Mouse (Mus musculus) CD8-positive naive resting alpha-beta T cell, adult 2 months (primary cell): ENCODE data around the gene Efcab11.

Experiments used
- DNase-seq, 2 experiments: peaks; one replicate each; pipeline ENCODE4 v3.0.0; 2022; ENCODE audit warnings: low read depth in 2 of 2, low spot score in 2 of 2

Gene Efcab11

DNA sequence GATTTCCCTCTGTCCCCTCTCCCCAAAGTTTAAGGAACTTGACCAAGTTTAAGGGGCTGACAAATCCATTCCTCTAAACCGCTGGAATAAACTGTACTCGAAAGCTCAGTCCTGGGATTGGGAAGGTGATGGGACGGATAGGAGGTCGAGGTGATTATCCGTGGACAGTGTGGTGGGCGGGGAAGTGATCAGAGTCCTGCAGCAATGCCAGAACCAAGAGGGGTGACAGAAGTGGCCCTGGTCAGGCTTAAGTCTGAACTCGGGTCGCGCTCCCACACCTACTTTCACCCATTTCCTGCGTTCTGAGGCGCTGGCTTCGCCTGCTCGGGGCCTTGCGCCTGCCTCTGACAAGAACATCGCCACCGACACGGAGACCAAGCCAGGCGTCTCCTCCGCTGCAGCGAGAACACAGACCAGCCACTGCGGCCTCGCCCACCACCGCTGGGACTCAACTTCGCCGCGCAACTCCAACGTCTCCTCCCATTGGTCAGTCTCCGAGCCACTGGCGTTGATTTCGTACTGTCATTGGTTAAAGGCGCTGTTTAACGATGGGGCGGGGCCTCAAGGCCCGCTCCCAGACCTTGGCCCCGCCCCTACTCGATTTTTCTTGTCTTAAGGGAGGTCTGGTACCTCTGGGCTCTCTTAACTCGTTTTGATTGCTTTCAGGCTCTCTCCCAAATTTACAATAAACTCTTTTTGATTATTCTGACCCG lies 1.1 kb downstream of the Efcab11 start:
- peak; percentile 82 to 86 for DNase-seq

- DNase-seq = no peak
These were observed 9.6 kb downstream of the Efcab11 start for GRCm38 (mm10) chr12:99874609-99875008.

DNA sequence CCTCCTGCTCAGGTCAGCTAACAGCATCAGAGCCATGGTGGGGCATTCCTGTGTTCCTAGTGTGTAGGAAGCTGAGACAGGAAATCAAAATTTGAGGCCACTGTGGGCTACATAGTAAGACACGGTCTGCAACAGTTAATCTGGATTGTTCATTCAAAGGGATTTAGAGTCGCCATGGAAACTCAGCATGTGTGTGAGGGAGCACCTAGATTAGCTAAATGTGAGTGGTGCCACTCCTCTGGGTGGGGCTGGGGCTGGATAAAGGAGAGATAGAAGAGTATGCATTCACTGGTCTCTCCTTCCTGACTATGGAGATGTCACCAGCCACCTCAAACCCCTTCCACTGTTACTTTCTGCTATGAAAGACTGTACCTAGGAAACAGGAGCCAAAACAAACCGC lies 10.8 kb downstream of the Efcab11 start:
- no peak for DNase-seq

DNA sequence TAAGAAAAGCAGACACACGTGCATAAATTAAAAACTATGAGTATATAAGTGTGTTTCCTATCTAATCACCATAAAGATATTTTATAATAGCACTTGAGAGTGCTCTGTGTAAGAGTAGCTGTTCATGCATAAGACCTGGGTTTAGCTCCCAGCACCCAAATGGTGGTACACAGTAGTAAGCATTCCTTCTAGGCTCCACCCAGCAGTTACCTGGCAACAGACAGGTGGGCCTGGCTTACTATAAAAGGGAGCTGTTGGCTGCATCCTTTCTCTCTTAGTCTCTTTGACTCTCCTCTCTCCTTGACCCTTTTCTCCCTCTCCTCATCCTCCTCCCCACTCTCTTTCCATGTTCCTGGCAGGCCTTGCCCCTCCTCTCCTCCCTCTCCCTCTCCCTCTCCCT lies 15.4 kb downstream of the Efcab11 start:
- no peak for DNase-seq

GRCm38 (mm10) chr12:99864613-99865012 lies 19.6 kb downstream of the Efcab11 start:
- no peak for DNase-seq

GRCm38 (mm10) chr12:99860981-99861380 lies 23.3 kb downstream of the Efcab11 start:
- no peak for DNase-seq

GRCm38 (mm10) chr12:99859391-99860100 lies 24.7 kb downstream of the Efcab11 start:
- no peak for DNase-seq

DNA sequence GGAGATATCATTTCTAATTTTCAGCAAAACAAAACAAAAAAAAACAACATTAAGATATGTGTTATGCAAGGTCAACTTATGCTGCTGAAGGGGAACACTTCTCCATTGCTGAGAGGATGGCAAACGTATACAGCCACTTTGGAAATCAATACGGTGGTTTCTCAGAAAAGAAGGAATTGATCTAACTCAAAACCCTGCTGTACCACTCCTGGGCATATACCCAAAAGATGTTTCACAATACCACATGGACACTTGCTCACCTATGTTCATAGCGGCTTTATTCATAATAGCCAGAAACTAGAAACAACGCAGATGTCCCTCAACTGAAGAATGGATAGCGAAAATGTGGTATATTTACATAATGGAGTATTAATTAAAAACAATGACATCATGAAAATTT lies 25.6 kb downstream of the Efcab11 start:
- no peak for DNase-seq

DNA sequence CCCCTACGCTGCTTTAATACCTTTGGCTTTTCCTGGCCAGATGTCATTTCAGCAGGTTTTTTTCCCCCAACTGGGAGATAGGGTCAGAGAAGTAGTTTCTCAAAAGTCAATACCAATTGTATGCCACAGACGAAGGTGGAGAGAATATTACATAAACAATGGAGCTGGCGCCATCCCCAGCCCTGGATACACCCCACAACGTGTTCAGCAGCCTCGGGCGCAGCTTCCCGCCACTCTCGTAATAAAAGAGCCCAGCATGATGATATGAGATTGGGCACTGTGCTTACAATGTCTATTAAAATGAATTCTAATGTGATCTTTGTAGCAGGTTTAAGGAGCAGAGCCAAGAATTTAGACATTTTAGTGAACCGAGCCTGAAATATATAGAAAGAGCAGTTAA lies 28.2 kb downstream of the Efcab11 start:
- no peak for DNase-seq

DNA sequence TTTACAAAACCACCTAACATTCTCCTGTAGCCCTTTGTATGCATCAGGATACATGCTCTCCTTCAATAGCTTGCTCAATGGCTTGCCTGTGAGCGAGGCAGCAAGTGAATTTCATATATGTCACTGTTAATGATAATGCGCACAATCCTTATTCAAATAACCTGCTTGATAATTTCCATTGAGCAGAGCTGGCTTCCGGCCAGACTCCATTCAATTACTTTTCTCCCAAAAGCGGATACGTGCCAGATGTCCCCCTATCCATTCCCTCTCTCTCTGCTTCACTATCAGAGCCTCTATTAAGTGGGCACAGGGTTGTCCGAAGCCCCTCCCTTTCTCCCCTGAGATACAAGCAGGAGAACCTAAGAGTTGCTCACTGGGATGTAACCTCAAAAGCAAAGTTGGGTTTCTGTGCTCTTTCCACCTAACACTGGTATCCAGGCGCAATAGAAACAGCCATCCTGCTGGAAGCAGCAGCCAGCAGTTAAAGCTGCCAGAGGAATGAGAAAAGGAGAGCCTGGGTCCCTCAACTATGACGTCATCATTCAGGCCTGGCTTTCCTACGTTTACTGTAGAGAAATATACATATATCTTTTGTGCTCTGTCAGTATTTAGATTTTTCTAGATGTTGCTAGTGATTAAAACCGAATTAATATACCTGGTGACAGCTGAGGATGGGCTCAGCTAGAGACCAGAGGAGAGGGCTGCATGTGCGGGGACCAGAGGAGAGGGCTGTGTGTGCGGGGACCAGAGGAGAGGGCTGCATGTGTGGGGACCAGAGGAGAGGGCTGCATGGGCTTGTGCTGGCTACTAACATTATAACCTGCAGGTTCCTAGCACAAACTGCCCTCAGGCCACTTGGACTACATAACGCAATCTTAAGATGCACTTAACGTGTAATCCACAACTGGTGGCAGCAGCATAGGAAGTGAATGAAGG lies 30.6 kb downstream of the Efcab11 start:
- DNase-seq = no peak

DNA sequence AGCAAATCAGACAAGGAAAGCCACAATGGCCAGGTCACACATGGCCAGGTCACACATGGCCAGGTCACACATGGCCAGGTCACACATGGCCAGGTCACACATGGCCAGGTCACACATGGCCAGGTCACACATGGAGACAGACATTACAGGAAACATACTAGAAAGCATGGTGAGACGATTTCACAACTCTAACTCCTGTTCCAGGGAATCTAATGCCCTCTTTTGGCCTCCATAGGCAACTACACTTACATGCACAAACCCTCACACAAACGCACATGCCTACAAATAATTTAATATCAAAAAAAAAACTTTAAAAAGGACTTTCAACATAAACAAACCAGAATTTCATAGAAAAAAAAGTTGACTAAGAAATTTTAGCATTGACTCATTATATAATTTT lies 34.2 kb downstream of the Efcab11 start:
- no peak for DNase-seq

- no peak for DNase-seq
These were observed 39.3 kb downstream of the Efcab11 start for GRCm38 (mm10) chr12:99844951-99845350.

GRCm38 (mm10) chr12:99838703-99839102 lies 45.5 kb downstream of the Efcab11 start:
- peak in 1 of 2 experiments; percentile 8 for DNase-seq

DNA sequence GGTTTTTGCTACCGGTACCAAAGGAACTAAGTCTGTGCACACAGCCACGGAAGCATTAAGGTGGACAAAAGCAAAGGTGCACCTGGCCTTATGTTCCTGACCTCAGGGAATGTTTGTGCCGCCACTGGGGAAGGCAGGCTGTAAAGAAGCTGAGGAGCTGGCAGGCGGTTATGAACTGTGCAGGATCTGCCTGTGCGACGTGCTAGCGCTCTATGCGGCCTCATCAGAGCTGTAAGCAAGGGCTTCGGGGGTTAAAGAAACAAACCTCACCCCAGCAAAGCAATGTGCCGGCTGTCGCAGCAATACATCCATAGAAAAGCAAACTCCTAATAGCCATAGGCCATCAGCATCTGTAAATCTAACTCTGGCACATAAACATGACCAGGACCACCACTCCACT lies 46.1 kb downstream of the Efcab11 start:
- no peak for DNase-seq

DNA sequence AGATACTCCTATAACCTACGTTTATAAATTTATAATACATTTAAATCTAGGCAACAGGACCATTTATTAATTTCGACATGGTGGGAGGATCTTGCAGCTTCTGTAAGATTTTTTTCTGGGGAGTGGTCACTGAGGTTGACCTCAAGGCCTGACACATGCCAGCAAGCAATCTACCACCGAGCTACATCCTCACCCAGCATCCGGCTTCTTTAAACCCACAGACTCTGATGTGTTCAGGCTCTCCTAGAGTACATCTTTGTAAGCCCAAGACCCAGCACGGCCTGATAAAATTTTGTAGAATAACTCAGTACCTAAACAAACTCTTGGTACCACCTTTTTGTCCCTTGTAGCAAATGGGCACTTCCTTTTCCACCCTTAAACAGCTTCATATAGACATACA lies 46.7 kb downstream of the Efcab11 start:
- no peak for DNase-seq

GRCm38 (mm10) chr12:99836404-99837131 lies 47.7 kb downstream of the Efcab11 start:
- DNase-seq = no peak

- no peak for DNase-seq
These were observed 50.8 kb downstream of the Efcab11 start for GRCm38 (mm10) chr12:99833476-99833875.

DNA sequence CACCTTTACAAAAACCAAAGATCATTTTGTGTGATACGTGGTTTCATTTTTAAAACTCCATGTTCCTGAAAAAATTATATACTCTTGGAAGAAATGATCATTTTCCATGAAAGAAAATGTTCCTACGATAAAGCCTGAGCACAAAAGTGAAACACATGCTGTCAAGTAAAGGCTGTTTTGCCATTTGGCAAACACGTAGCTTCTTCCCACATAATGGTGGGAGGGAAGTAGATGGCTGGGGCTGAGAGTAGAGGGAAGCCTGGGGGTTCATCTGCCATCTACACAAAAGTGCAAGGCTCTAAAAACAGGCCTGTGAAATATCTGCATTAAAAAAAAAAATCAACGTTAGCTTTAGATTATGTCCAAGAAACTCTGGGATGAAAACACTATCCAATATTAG lies 61.6 kb downstream of the Efcab11 start:
- DNase-seq = no peak

- DNase-seq = no peak
These were observed 62.8 kb downstream of the Efcab11 start for GRCm38 (mm10) chr12:99821309-99821934.

DNA sequence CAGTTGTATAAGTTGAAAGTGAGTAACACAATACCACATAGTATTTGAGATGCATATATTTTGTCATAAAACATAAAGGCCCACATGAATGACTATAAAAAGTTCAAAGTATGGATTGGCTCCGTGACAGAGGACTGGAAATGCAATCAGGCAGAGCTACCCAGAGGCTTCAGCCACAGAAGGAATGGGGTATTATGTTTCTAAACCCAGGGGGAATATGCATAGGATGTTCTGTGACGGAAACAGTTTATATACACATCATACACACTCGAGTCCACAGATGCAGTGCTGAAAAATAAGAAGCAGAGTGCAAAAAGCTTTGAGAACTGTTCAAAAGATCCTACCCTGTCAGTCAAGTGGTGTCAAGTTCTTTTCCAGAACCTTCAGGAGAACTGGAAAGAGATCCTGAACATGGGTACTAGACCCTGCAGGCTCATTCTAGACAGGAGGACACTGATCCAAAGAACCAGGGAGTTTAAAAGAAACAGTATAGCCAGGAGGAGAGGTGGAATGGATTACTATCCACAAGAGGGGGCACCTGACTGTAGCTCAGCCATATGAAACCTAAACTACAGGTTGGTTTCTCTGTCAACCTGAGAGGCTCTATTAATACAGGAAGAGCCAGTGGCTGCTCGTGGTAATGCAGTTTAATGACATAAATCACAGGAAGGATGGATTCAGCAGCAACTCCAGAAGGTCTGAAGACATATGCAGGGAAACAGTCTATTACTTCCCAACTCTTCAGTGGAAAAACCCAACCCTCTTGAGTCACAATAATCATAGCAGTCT lies 64.9 kb downstream of the Efcab11 start:
- DNase-seq = no peak
